Mouse (Mus musculus) A20 (cell line): ENCODE measurements around the gene Olfr195.
"Not testable (repeated sequence)": the region's sequence is repeated elsewhere in the genome, so short reads cannot be mapped to it uniquely, and the experiment has no call there.

ENCODE experiments used
- DNase-seq: peaks from one replicate; pipeline ENCODE4 v3.0.0-alpha.2; 2011; ENCODE audit warnings: low read depth, low spot score

Gene Olfr195

DNA sequence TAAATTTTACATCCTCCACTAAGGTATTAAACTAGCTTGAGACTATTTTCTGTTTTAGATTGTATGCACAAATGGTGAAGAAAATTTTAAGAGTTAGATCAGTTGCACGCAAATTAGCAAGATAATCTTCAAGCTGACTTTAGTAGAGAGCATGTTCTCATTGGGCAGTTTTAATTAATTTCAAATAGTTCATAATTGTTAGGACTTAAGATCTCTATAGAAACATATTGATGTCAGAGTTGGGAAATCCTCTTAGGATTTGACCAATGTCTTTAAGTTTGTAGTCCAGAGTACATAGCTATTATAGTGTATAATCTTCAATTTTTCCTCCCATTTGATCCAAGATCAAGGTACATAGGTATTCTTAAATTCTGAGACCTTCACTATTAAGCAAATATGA is at the start of gene Olfr195:
Gene Olfr195, plus strand, starts transcription at position 301 of the 400 bp plus-strand sequence.
- no peak for DNase-seq

DNA sequence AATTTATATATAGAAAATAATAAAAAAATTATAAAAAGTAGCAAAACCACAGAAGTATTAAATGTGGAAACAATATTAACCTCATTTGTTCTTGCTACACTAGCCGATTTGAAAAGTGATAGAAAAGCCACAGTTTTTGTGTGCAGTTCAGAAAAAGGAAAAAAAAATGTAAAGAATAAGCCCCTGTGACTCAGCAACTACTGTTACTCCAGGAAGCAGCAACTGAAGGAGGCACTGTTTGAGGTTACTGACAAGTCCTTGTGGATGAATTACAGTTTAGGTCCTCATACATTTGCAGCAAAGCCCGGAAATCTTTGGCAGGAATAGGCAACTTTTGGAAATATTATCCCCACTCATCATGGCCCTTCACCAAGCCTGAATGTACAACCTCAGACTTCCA is 41.5 kb upstream of the Olfr195 start:
- DNase-seq = no peak

DNA sequence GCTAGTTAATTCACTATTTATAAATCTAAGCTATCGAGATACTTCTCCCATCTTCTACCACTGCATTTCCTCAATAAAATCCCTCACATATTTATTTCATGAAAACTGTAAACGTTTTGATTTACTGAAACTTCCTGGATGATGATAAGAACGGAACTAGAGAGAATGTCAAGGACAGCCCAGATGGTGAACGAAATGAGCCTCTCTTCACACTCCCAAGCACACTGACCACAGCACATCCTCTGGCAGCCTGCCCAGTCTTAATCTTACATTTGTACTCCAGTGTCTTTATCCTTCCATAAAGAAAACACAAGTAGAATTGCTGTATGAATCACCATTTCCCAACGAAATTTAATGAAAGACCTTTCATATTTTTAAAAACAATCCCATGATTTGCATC is 38.3 kb upstream of the Olfr195 start:
- DNase-seq = not testable (repeated sequence)

DNA sequence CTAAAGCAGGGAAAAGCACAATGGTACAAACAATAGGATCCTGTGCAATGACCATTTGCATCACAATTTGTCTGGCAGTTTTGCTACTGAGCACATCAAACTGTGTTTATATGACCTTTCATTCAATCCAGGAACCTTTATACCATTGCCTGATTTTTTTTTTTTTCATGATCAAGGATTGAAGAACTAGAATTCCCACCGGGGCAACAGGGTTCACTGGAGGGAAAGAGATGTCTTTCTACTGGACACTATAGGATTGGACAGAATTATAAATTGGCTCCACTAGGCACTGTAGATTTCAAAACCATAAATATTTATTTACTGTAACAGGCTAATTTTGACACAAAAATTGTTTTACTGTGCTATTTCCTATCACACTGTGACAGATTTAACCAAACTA is 35.1 kb upstream of the Olfr195 start, which contains the start of gene Olfr193:
Gene Olfr193, minus strand, starts transcription at position 101 of the 400 bp plus-strand sequence.
- no peak for DNase-seq

DNA sequence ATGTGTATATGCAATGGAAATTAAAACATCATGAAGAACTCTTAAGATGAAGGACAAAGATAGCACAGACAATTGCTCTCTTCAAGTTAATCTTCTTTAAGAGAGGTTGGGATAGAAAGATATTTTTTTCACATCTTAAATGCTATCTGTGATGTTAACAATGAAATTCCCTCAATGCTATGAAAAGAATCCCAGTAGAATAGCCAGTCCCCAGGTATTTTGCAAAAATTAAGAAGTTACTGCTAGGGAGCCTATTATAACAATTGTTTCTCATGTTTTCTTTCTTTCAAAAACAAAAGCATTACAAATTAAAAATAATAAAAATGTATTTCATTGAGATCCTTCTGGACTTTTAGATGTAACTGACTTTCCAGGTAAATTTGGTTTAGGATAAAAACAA is 25.9 kb upstream of the Olfr195 start, which contains the start of gene Olfr194:
Gene Olfr194, minus strand, starts transcription at position 101 of the 400 bp plus-strand sequence.
- DNase-seq = no peak

DNA sequence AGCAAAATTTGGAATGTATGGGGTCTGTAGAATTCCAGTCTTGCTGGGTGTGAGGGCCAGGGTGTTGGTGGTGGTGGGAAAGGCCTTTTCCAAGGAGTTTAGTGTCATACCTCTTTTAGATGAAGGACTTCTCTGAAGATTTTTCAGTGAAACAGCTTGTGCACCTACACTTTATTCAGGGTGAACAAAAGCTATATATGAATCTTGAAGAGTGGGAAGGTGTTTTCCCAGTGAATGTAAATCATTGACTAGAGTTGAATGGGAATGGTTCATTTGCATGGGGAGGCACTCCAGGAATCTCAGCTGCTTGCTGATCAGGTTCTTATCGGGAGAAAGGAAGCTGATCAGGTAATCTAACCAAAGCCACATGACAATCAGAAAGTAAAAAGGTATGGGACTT is 16.1 kb upstream of the Olfr195 start:
- DNase-seq = no peak

DNA sequence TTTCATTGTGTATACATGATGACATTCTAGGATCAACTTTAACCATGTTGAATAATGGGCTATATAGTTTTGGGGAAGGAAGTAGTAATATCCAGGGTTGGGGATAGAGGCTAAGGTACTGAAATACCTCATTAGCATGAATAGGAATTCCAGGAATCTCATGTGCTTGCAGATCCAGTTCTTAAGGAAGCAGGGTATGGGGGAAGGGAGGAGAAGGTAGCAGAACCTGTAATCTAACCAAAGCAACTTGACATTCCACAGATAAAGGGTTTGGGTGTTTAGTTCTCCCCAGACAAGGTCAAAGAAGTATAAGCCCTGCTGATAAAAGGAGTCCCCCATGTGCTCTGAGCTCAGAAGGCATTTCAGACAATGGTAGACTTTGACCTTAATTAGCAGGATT is 5.7 kb upstream of the Olfr195 start:
- no peak for DNase-seq

DNA sequence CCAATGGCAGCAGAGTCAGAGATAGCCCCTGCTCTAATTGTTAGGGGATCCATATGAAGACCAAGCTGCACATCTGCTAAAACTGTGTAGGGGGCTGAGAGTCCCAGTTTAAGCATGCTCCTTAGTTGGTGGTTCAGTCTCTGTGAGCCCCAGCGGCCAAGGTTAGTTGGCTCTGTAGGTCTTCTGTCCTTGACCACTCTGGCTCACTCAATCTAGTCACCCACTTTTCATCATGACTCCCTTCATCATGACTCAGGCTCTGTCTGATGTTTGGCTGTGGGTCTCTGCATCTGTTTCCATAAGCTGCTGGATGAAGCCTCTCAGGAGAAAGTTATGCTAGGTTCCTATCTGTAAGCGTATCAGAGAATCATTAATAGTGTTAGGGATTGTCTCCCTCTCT is 5.2 kb downstream of the Olfr195 start:
- no peak for DNase-seq

DNA sequence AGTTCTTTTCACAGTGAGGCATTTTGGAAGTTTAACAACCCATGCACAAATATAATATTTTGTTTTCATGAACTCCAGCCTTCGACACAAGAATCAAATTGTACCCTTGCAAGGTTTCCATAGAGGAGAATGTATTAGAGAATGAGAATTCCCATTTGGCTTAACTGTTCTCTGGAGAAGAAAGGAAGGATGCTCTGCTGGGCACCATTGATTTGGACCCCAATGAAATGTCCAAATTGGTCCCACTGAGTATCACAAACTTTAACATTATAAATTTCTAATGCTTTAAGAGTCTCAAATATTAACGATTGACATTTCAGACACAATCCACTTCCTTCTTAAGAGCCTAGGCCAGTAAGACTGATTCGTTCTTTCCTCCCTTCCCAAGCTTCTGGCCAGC is 23.5 kb downstream of the Olfr195 start, which contains the start of gene Olfr196:
Gene Olfr196, minus strand, starts transcription at position 101 of the 400 bp plus-strand sequence.
- no peak for DNase-seq
